Mouse (Mus musculus) lung, embryonic 15.5 days (tissue): Measurements from ENCODE around the gene Rpl14. TPM values are rescaled to one million over a fixed set of nuclear protein-coding genes. Genes with fewer than 3 reads are reported as not detected.
"Not testable (repeated sequence)": the region's sequence is repeated elsewhere in the genome, so short reads cannot be mapped to it uniquely, and the experiment has no call there.

Source experiments
- ATAC-seq: fragments of 200-750 bp; cut with Nextera tagmentation; 2 replicates; pipeline ENCODE4 v1.8.0; 2017; ENCODE audit warnings: moderate number of reproducible peaks, borderline replicate concordance; ENCODE audit not compliant: low FRiP score, low TSS enrichment; ENCODE audit errors: extremely low read depth
- H3K27ac ChIP-seq: fragments of 300-500 bp; sonication (generic); 2 replicates; pipeline ENCODE4 v1.5.1; 2015; ENCODE audit warnings: moderate library complexity, mild to moderate bottlenecking, inconsistent platforms
- H3K27me3 ChIP-seq: fragments of 300-500 bp; sonication (generic); 2 replicates; pipeline ENCODE4 v1.6.1; 2015; ENCODE audit warnings: inconsistent platforms
- H3K36me3 ChIP-seq: fragments of 300-500 bp; sonication (generic); 2 replicates; pipeline ENCODE4 v1.6.1; 2015; ENCODE audit warnings: inconsistent platforms
- H3K4me1 ChIP-seq: fragments of 300-500 bp; sonication (generic); 2 replicates; pipeline ENCODE4 v1.6.1; 2015; ENCODE audit warnings: inconsistent platforms
- H3K4me2 ChIP-seq: fragments of 300-500 bp; sonication (generic); 2 replicates; pipeline ENCODE4 v1.6.1; 2015; ENCODE audit warnings: inconsistent platforms, mild to moderate bottlenecking, moderate library complexity
- H3K4me3 ChIP-seq: fragments of 300-500 bp; sonication (generic); 2 replicates; pipeline ENCODE4 v1.5.1; 2015; ENCODE audit warnings: mild to moderate bottlenecking, inconsistent platforms
- H3K9ac ChIP-seq: fragments of 300-500 bp; sonication (generic); 2 replicates; pipeline ENCODE4 v1.6.1; 2015; ENCODE audit warnings: inconsistent platforms
- H3K9me3 ChIP-seq: fragments of 300-500 bp; sonication (generic); 2 replicates; pipeline ENCODE4 v1.6.1; 2016; ENCODE audit warnings: inconsistent platforms
- WGBS: fragments of 180-500 bp; shearing (Covaris S2); methylation state at CpG from one replicate; pipeline ENCODE4 v1.1.7; 2015; 5-methylcytosine and 5-hydroxymethylcytosine counted together
- polyA plus RNA-seq: library from polyadenylated mRNA; unstranded; fragments of >200 nt; fragmentation: Nextera tagmentation; extraction: Ambion mirVana; gene quantifications from 2 replicates; pipeline ENCODE4 v1.2.1, GENCODE M21; 2015

Rpl14 gene
- 695 and 737 TPM in 2 replicates for polyA plus RNA-seq

- H3K4me3 ChIP-seq, result peak within 1 kb of the TSS; percentile 93
- 3% methylated on average over 43 of the region's 43 CpGs for WGBS
- H3K27ac ChIP-seq, result peak within 1 kb of the TSS; percentile 83
- ATAC-seq, result peak; percentile 96
- H3K9me3 ChIP-seq, result no peaks in the 10 kb centered on the region
- peak within 1 kb of the TSS; percentile 85 for H3K4me2 ChIP-seq
- H3K4me1 ChIP-seq, result peaks cover 18% of the 10 kb centered on the region
- H3K36me3 ChIP-seq, result peaks cover 38% of the 10 kb centered on the region
- H3K9ac ChIP-seq, result peak within 1 kb of the TSS; percentile 96
- no peaks in the 10 kb centered on the region for H3K27me3 ChIP-seq
These were observed at the start of gene Rpl14 for GRCm38 (mm10) chr9:120570741-120571592. Rpl14 (plus strand) TSS chr9:120571444.

GRCm38 (mm10) chr9:120527270-120527669 lies 44.0 kb upstream of the Rpl14 start:
- 66% methylated on average over 4 of the region's 4 CpGs for WGBS

GRCm38 (mm10) chr9:120527919-120528318 lies 43.3 kb upstream of the Rpl14 start:
- H3K36me3 ChIP-seq, result no peaks in the 10 kb centered on the region
- H3K4me3 ChIP-seq, result no peak overlapping the region
- no peaks in the 10 kb centered on the region for H3K4me1 ChIP-seq
- no peak for ATAC-seq
- H3K27me3 ChIP-seq, result no peaks in the 10 kb centered on the region
- 86% methylated on average over 8 of the region's 8 CpGs for WGBS
- no peak overlapping the region for H3K9ac ChIP-seq
- H3K4me2 ChIP-seq, result no peak overlapping the region
- H3K27ac ChIP-seq, result no peak overlapping the region
- no peaks in the 10 kb centered on the region for H3K9me3 ChIP-seq

More at GRCm38 (mm10) chr9:120527270-120527669, 44.0 kb upstream of the Rpl14 start:
- H3K4me1 ChIP-seq, result no peaks in the 10 kb centered on the region
- H3K27ac ChIP-seq, result no peak overlapping the region
- no peak overlapping the region for H3K9ac ChIP-seq
- no peaks in the 10 kb centered on the region for H3K36me3 ChIP-seq
- no peaks in the 10 kb centered on the region for H3K27me3 ChIP-seq
- no peaks in the 10 kb centered on the region for H3K9me3 ChIP-seq
- no peak overlapping the region for H3K4me2 ChIP-seq
- ATAC-seq, result no peak
- H3K4me3 ChIP-seq, result no peak overlapping the region

DNA sequence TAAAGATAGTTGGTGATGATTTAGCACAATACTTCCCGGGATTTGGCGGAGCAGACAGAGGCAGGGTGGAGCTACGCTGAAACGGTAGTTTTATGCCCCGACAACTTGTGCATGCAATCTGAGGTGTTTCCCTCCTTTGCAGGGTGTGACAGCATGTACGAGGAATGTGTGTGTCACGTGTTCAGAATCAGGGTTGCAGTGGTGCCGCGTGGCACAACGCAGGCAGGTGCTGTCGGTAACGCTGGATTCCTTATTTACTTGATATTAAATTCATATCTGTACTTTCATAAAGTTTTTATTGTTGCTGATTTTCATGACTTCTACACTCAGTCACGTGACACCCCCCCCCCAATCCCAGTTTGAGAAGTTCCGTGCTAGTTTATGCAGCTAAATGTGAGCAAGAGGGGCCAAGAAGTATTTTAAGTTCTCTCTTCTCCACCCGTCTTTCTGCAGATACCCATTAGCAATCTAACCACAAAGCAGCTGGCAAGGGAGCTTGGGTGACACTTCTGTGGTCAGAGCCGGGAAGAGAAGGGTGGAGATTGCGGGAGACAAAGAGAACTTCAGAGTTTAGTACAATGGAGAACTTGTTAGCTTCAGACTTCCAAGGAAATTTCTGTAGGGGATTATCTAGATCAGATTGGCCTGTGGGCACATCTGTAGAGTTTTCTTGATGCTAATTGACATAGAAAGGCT lies 42.3 kb upstream of the Rpl14 start:
- H3K9ac ChIP-seq, result no peak overlapping the region
- no peak overlapping the region for H3K4me3 ChIP-seq
- H3K27me3 ChIP-seq, result no peaks in the 10 kb centered on the region
- no peaks in the 10 kb centered on the region for H3K4me1 ChIP-seq
- H3K4me2 ChIP-seq, result no peak overlapping the region
- H3K9me3 ChIP-seq, result no peaks in the 10 kb centered on the region
- WGBS, result 74% methylated on average over 17 of the region's 17 CpGs
- ATAC-seq, result no peak
- H3K27ac ChIP-seq, result no peak overlapping the region
- H3K36me3 ChIP-seq, result no peaks in the 10 kb centered on the region

DNA sequence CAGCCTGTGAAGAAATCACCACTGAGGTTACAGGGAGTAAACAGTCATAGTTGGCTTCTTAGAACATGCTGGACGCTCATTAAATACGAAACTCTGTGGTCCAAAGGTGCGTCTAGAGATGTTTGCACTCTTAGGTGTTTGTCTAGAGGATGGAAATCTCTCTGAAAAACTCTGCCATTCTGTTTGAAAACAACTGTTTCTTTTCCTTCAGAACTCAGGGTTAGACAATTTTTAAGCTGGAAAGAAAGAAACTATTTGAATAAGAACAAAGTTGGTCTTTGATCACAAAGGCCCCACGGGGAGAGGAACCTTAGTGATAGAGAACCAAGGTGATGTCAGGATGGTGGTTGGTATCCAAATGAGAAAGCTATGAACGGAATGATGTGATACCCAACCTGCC lies 40.8 kb upstream of the Rpl14 start:
- Histone ChIP-seq H3K4me2 (no peak overlapping the region), H3K36me3 (no peaks in the 10 kb centered on the region), H3K4me3 (no peak overlapping the region), H3K27me3 (no peaks in the 10 kb centered on the region), H3K9me3 (no peaks in the 10 kb centered on the region), H3K27ac (no peak overlapping the region), H3K4me1 (no peaks in the 10 kb centered on the region), H3K9ac (no peak overlapping the region)
- 64% methylated on average over 5 of the region's 5 CpGs for WGBS
- ATAC-seq, result no peak

DNA sequence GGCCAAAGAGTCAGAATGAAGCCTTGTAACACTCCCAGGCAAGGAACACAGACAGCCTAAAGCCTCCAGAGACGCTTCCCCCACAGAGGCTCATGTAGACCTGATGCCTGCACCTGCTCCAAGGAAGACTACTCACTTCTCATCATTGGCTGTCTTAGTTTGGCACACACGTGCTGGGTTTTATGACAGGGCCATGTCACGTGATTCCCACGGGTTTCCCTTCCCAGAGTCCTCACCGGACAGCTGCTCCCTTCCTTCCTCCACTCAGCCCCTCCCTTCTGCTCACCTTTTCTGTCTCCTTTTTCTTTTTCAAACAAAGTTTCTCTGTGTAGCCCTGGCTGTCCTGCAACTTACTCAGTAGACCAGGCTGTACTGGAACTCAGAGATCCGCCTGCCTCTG lies 39.2 kb upstream of the Rpl14 start:
- 87% methylated on average over 6 of the region's 6 CpGs for WGBS
- Histone ChIP-seq H3K36me3 (no peaks in the 10 kb centered on the region), H3K4me3 (no peak overlapping the region), H3K9ac (no peak overlapping the region), H3K4me1 (no peaks in the 10 kb centered on the region), H3K4me2 (no peak overlapping the region), H3K27me3 (no peaks in the 10 kb centered on the region), H3K27ac (no peak overlapping the region), H3K9me3 (no peaks in the 10 kb centered on the region)
- ATAC-seq, result no peak

GRCm38 (mm10) chr9:120532691-120533090 lies 38.6 kb upstream of the Rpl14 start:
- no peak overlapping the region for H3K9ac ChIP-seq
- no peak overlapping the region for H3K4me2 ChIP-seq
- H3K27me3 ChIP-seq, result no peaks in the 10 kb centered on the region
- no peak overlapping the region for H3K27ac ChIP-seq
- no peaks in the 10 kb centered on the region for H3K36me3 ChIP-seq
- no peaks in the 10 kb centered on the region for H3K9me3 ChIP-seq
- 89% methylated on average over 6 of the region's 6 CpGs for whole genome bisulfite sequencing
- no peak overlapping the region for H3K4me3 ChIP-seq
- ATAC-seq, result no peak
- H3K4me1 ChIP-seq, result no peaks in the 10 kb centered on the region

DNA sequence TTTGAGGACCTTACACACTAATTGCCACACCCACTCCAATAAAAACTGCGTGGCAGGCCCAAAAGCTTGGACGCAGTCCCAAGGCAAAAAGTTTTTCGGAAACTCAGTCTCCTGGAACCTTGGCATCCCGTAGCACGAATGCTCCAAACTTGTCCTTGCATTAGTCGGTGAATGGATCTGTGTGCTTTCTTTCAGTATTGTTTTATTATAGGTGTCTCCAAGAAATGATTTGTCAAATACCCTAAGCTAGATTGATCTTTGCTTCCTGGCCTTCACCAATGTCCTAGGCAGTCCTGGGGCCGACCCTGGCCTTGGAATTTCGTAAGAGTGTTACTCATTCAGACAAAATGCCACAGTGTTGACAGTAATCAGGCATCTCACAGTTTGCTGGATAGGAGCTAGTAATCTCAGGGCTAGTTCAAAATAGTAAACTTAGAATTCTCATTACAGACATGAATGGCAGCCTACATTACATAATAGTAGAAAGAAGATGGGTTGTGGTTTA lies 37.7 kb upstream of the Rpl14 start:
- H3K9ac ChIP-seq, H3K4me3 ChIP-seq, H3K4me1 ChIP-seq, H3K4me2 ChIP-seq, H3K36me3 ChIP-seq, H3K9me3 ChIP-seq, H3K27ac ChIP-seq, ATAC-seq, H3K27me3 ChIP-seq: not testable (repeated sequence)
- WGBS, result 89% methylated on average over 8 of the region's 8 CpGs

GRCm38 (mm10) chr9:120539662-120540251 lies 31.5 kb upstream of the Rpl14 start, which contains the start of gene Entpd3:
Entpd3 (plus strand) TSS chr9:120539818.
- Histone ChIP-seq H3K4me3 (peak within 1 kb of the TSS; percentile 45), H3K9me3 (no peaks in the 10 kb centered on the region), H3K4me1 (peaks cover 15% of the 10 kb centered on the region), H3K36me3 (no peaks in the 10 kb centered on the region), H3K27ac (peak within 1 kb of the TSS; percentile 76), H3K4me2 (peak within 1 kb of the TSS; percentile 86), H3K9ac (peak within 1 kb of the TSS; percentile 40; the same call in 1 of the 2 replicates), H3K27me3 (peaks cover 15% of the 10 kb centered on the region)
- WGBS, result under 1% methylated on average over 31 of the region's 31 CpGs
- ATAC-seq, result no peak

DNA sequence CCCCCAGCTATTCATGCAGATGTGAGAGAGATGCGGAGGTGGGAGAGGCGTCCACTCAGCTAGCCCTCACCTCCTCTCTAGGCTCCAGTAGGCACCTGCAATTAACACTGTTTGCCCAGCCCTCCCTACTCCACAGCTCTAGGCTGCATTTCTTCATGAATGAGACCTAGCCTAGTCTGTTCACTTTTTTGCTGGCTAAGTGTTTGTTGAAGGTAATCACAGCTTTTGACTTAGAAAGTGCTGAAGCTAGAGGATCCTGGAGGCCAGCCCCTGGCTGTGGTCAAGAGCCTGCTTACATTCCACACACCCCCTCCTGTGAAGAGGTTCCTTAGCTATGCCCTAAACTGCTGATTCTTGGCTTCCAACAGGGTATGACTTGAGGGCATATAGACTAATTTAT lies 29.8 kb upstream of the Rpl14 start:
- Histone ChIP-seq H3K4me2 (peak overlapping the region; percentile 40), H3K27me3 (peaks cover 15% of the 10 kb centered on the region), H3K27ac (peak overlapping the region; percentile 76), H3K4me3 (0 out of 2 replicates have a peak overlapping the region, but pooled peaks have one; percentile 8), H3K9me3 (no peaks in the 10 kb centered on the region), H3K36me3 (no peaks in the 10 kb centered on the region), H3K4me1 (peaks cover 21% of the 10 kb centered on the region), H3K9ac (no peak overlapping the region)
- 17% methylated on average over 1 of the region's 2 CpGs for WGBS
- ATAC-seq, result peak; percentile 87

- H3K4me1 ChIP-seq, result peaks cover 22% of the 10 kb centered on the region
- no peak overlapping the region for H3K9ac ChIP-seq
- 22% methylated on average over 6 of the region's 6 CpGs for WGBS
- H3K27me3 ChIP-seq, result peaks cover 15% of the 10 kb centered on the region
- H3K9me3 ChIP-seq, result no peaks in the 10 kb centered on the region
- peak overlapping the region; percentile 40 for H3K4me2 ChIP-seq
- peak overlapping the region; percentile 76 for H3K27ac ChIP-seq
- ATAC-seq, result no peak
- no peaks in the 10 kb centered on the region for H3K36me3 ChIP-seq
- H3K4me3 ChIP-seq, result peak overlapping the region; percentile 8; the same call in 1 of the 2 replicates
These were observed 29.0 kb upstream of the Rpl14 start for GRCm38 (mm10) chr9:120542241-120542640.
